Mouse (Mus musculus) heart, adult 9 months (tissue): Measurements from ENCODE around the gene Eppin.
"Not testable (repeated sequence)": the region's sequence is repeated elsewhere in the genome, so short reads cannot be mapped to it uniquely, and the experiment has no call there.

Experiments used
- DNase-seq, 2 experiments: peaks; one replicate each; pipeline ENCODE4 v3.0.0; 2022; ENCODE audit warnings: low spot score in 2 of 2

The Eppin gene

GRCm38 (mm10) chr2:164593494-164593893 lies at the start of gene Eppin:
Gene Eppin (minus strand): TSS chr2:164593594.
- DNase-seq: no peak

- no peak for DNase-seq
Measured at GRCm38 (mm10) chr2:164641881-164642673, 48.7 kb upstream of the Eppin start.

GRCm38 (mm10) chr2:164641129-164641528 lies 47.7 kb upstream of the Eppin start:
- DNase-seq: no peak

GRCm38 (mm10) chr2:164638696-164639095 lies 45.3 kb upstream of the Eppin start, which contains the start of gene Wfdc16:
Gene Wfdc16 (minus strand): TSS chr2:164638796.
- no peak for DNase-seq

GRCm38 (mm10) chr2:164635266-164635665 lies 41.9 kb upstream of the Eppin start:
- no peak for DNase-seq

- DNase-seq: no peak
Measured at GRCm38 (mm10) chr2:164621775-164622174, 28.4 kb upstream of the Eppin start.

GRCm38 (mm10) chr2:164619050-164619449 lies 25.7 kb upstream of the Eppin start:
- DNase-seq: no peak

GRCm38 (mm10) chr2:164615386-164615785 lies 22.0 kb upstream of the Eppin start:
- no peak for DNase-seq

- peak; percentile 14 to 47 for DNase-seq
Measured at GRCm38 (mm10) chr2:164613471-164613870, 20.1 kb upstream of the Eppin start, which contains the start of the genes Wfdc6b and Wfdc8. Gene Wfdc6b (plus strand): TSS chr2:164613522. Gene Wfdc8 (minus strand): TSS chr2:164613626.

- no peak for DNase-seq
Measured at GRCm38 (mm10) chr2:164608781-164609180, 15.4 kb upstream of the Eppin start.

GRCm38 (mm10) chr2:164604411-164604810 lies 11.0 kb upstream of the Eppin start:
- DNase-seq: no peak

GRCm38 (mm10) chr2:164603482-164603881 lies 10.1 kb upstream of the Eppin start:
- DNase-seq: no peak

GRCm38 (mm10) chr2:164600179-164600578 lies 6.8 kb upstream of the Eppin start:
- no peak for DNase-seq

- no peak for DNase-seq
Measured at GRCm38 (mm10) chr2:164592014-164592413, 1.4 kb downstream of the Eppin start.

- DNase-seq: peak; percentile 14 to 24
Measured at GRCm38 (mm10) chr2:164585025-164585725, 8.2 kb downstream of the Eppin start, which contains the start of gene Wfdc6a. Gene Wfdc6a (minus strand): TSS chr2:164585447.

GRCm38 (mm10) chr2:164573359-164573758 lies 20.0 kb downstream of the Eppin start, which contains the start of gene Spint3:
Gene Spint3 (minus strand): TSS chr2:164573459.
- DNase-seq: not testable (repeated sequence)

- no peak for DNase-seq
Measured at GRCm38 (mm10) chr2:164567460-164567859, 25.9 kb downstream of the Eppin start.

GRCm38 (mm10) chr2:164566997-164567396 lies 26.4 kb downstream of the Eppin start:
- DNase-seq: no peak

- DNase-seq: no peak
Measured at GRCm38 (mm10) chr2:164564346-164564745, 29.0 kb downstream of the Eppin start.

- no peak for DNase-seq
Measured at GRCm38 (mm10) chr2:164563339-164564038, 29.9 kb downstream of the Eppin start.

GRCm38 (mm10) chr2:164562391-164563188 lies 30.8 kb downstream of the Eppin start, which contains the start of gene Wfdc2:
Gene Wfdc2 (plus strand): TSS chr2:164562413.
- no peak for DNase-seq
